Mouse (Mus musculus) midbrain, embryonic 14.5 days (tissue): Measurements from ENCODE around the gene Smok3a. TPM values are rescaled to one million over a fixed set of nuclear protein-coding genes. Genes with fewer than 3 reads are reported as not detected.

ENCODE experiments used
- ATAC-seq: fragments of 200-750 bp; cut with Nextera tagmentation; 2 replicates; pipeline ENCODE4 v1.8.0; 2017; ENCODE audit warnings: moderate number of reproducible peaks, moderate library complexity; ENCODE audit not compliant: low FRiP score, low TSS enrichment
- DNase-seq: peaks from one replicate; pipeline ENCODE4 v3.0.0-alpha.2; 2015
- H3K27ac ChIP-seq: fragments of 300-500 bp; sonication (generic); replicated peaks from 2 replicates; pipeline ENCODE4 v1.5.1; 2014; ENCODE audit warnings: mild to moderate bottlenecking, low read depth, low read length, moderate library complexity
- H3K27me3 ChIP-seq: fragments of 300-500 bp; sonication (generic); 2 replicates; pipeline ENCODE4 v1.6.1; 2014; ENCODE audit warnings: low read length, control low read depth, mixed read lengths; ENCODE audit not compliant: control insufficient read depth, insufficient read depth
- H3K36me3 ChIP-seq: fragments of 300-500 bp; sonication (generic); 2 replicates; pipeline ENCODE4 v1.6.1; 2014; ENCODE audit warnings: low read length, control low read depth; ENCODE audit not compliant: control insufficient read depth, insufficient read depth
- H3K4me1 ChIP-seq: fragments of 300-500 bp; sonication (generic); 2 replicates; pipeline ENCODE4 v1.6.1; 2014; ENCODE audit warnings: mild to moderate bottlenecking, antibody characterized with exemption, low read length, control low read depth; ENCODE audit not compliant: control insufficient read depth, insufficient read depth
- H3K4me2 ChIP-seq: fragments of 300-500 bp; sonication (generic); 2 replicates; pipeline ENCODE4 v1.6.1; 2014; ENCODE audit warnings: mild to moderate bottlenecking, low read length, moderate library complexity
- H3K4me3 ChIP-seq: fragments of 300-500 bp; sonication (generic); replicated peaks from 2 replicates; pipeline ENCODE4 v1.5.1; 2014; ENCODE audit warnings: low read depth, low read length
- H3K9ac ChIP-seq: fragments of 300-500 bp; sonication (generic); replicated peaks from 2 replicates; pipeline ENCODE4 v1.6.1; 2014; ENCODE audit warnings: mild to moderate bottlenecking, low read length, moderate library complexity
- H3K9me3 ChIP-seq: fragments of 300-500 bp; sonication (generic); 2 replicates; pipeline ENCODE4 v1.6.1; 2016; ENCODE audit warnings: low read length, control low read depth, mixed read lengths; ENCODE audit not compliant: control insufficient read depth
- WGBS: fragments of 180-500 bp; shearing (Covaris S2); extraction: QIAGEN DNeasy Blood & Tissue Kit; methylation state at CpG from one replicate; pipeline ENCODE4 v1.1.7; 2014; 5-methylcytosine and 5-hydroxymethylcytosine counted together
- polyA plus RNA-seq: library from polyadenylated mRNA; unstranded; fragments of >200 nt; fragmentation: Nextera tagmentation; extraction: Ambion mirVana; gene quantifications from 2 replicates; pipeline ENCODE4 v1.2.1, GENCODE M21; 2014

Smok3a gene
- polyA plus RNA-seq, 1 experiment from 2014 or later, result not detected

GRCm38 (mm10) chr5:138080456-138080855, 59.4 kb downstream of the Smok3a start:
- H3K9ac ChIP-seq, result no peak overlapping the region
- H3K27ac ChIP-seq, result no peak overlapping the region
- no peaks in the 10 kb centered on the region for H3K4me1 ChIP-seq
- H3K4me3 ChIP-seq, result no peak overlapping the region
- H3K27me3 ChIP-seq, result no peaks in the 10 kb centered on the region
- H3K36me3 ChIP-seq, result no peaks in the 10 kb centered on the region
- ATAC-seq, result no peak
- H3K9me3 ChIP-seq, result no peaks in the 10 kb centered on the region
- no peak overlapping the region for H3K4me2 ChIP-seq
- 91% methylated on average over 5 of the region's 5 CpGs for WGBS
- DNase-seq, result no peak

GRCm38 (mm10) chr5:138081446-138081845, 60.4 kb downstream of the Smok3a start:
- Histone ChIP-seq H3K4me3 (no peak overlapping the region), H3K27ac (no peak overlapping the region), H3K36me3 (no peaks in the 10 kb centered on the region), H3K27me3 (no peaks in the 10 kb centered on the region), H3K9ac (no peak overlapping the region), H3K4me1 (peaks cover 7% of the 10 kb centered on the region), H3K9me3 (no peaks in the 10 kb centered on the region), H3K4me2 (no peak overlapping the region)
- ATAC-seq (no peak), DNase-seq (no peak)
- 84% methylated on average over 9 of the region's 9 CpGs for WGBS

GRCm38 (mm10) chr5:138083318-138083900, 62.3 kb downstream of the Smok3a start:
- Histone ChIP-seq H3K9me3 (no peaks in the 10 kb centered on the region), H3K27ac (no peak overlapping the region), H3K4me1 (peaks cover 23% of the 10 kb centered on the region), H3K4me3 (no peak overlapping the region), H3K9ac (no peak overlapping the region), H3K4me2 (no peak overlapping the region), H3K36me3 (peaks cover 7% of the 10 kb centered on the region), H3K27me3 (no peaks in the 10 kb centered on the region)
- ATAC-seq, result no peak
- 65% methylated on average over 2 of the region's 2 CpGs for WGBS
- no peak for DNase-seq

- no peak overlapping the region for H3K4me3 ChIP-seq
- no peak overlapping the region for H3K27ac ChIP-seq
- no peaks in the 10 kb centered on the region for H3K9me3 ChIP-seq
- H3K4me2 ChIP-seq, result no peak overlapping the region
- no peak for ATAC-seq
- no peak overlapping the region for H3K9ac ChIP-seq
- DNase-seq, result no peak
- peaks cover 23% of the 10 kb centered on the region for H3K4me1 ChIP-seq
- H3K27me3 ChIP-seq, result no peaks in the 10 kb centered on the region
- H3K36me3 ChIP-seq, result peaks cover 11% of the 10 kb centered on the region
- 94% methylated on average over 2 of the region's 2 CpGs for WGBS
Measured at GRCm38 (mm10) chr5:138083936-138084335, 62.9 kb downstream of the Smok3a start.

Other genes starting within 250 kb of the Smok3a start
- gene Ppp1r35, start 242.4 kb upstream of the Smok3a start, polyA plus RNA-seq, result 53.4 and 58.6 TPM in 2 replicates
- 11.3 and 14.4 TPM in 2 replicates for gene Mepce, start 233.6 kb upstream of the Smok3a start, polyA plus RNA-seq
- 5.6 and 8.2 TPM in 2 replicates for gene Zcwpw1, start 233.5 kb upstream of the Smok3a start, polyA plus RNA-seq
- 0.26 and 0.51 TPM in 2 replicates for gene Pilra, start 185.0 kb upstream of the Smok3a start, polyA plus RNA-seq
- gene Pilrb1, start 163.2 kb upstream of the Smok3a start, polyA plus RNA-seq, result not detected in 2 replicates
- 0.57 TPM in 1 of 2 replicates, not detected in the other for gene Pilrb2, start 149.4 kb upstream of the Smok3a start, polyA plus RNA-seq
- gene Cyp3a13, start 99.6 kb upstream of the Smok3a start, polyA plus RNA-seq, result not detected in 2 replicates
- gene Gjc3, start 58.2 kb upstream of the Smok3a start, polyA plus RNA-seq, result 0.13 and 0.43 TPM in 2 replicates
- not detected in 2 replicates for gene Azgp1, start 39.7 kb upstream of the Smok3a start, polyA plus RNA-seq
- gene Smok3b, start 168 bp downstream of the Smok3a start, polyA plus RNA-seq, result not detected in 2 replicates
- gene Smok3c, start 31.9 kb downstream of the Smok3a start, polyA plus RNA-seq, result not detected in 2 replicates
- gene Zkscan1, start 63.8 kb downstream of the Smok3a start, polyA plus RNA-seq, result 28.8 and 42.3 TPM in 2 replicates
- 94.0 and 113 TPM in 2 replicates for gene Zscan21, start 95.6 kb downstream of the Smok3a start, polyA plus RNA-seq
- gene Zfp113, start 134.5 kb downstream of the Smok3a start, polyA plus RNA-seq, result 24.9 and 27.8 TPM in 2 replicates
- gene Cops6, start 139.8 kb downstream of the Smok3a start, polyA plus RNA-seq, result 241 and 270 TPM in 2 replicates
- 16.8 and 19.9 TPM in 2 replicates for gene Ap4m1, start 150.7 kb downstream of the Smok3a start, polyA plus RNA-seq
- gene Mcm7, start 151.2 kb downstream of the Smok3a start, polyA plus RNA-seq, result 81.9 and 117 TPM in 2 replicates
- gene Taf6, start 166.2 kb downstream of the Smok3a start, polyA plus RNA-seq, result 68.7 and 93.5 TPM in 2 replicates
- gene Cnpy4, start 166.2 kb downstream of the Smok3a start, polyA plus RNA-seq, result 24.3 and 32.0 TPM in 2 replicates
- gene Mblac1, start 173.1 kb downstream of the Smok3a start, polyA plus RNA-seq, result 12.6 and 18.0 TPM in 2 replicates
- gene Nxpe5, start 204.6 kb downstream of the Smok3a start, polyA plus RNA-seq, result not detected in 2 replicates
- 71.5 and 90.0 TPM in 2 replicates for gene Lamtor4, start 234.2 kb downstream of the Smok3a start, polyA plus RNA-seq
- gene BC037034, start 242.8 kb downstream of the Smok3a start, polyA plus RNA-seq, result 15.0 and 20.2 TPM in 2 replicates